Mouse (Mus musculus) kidney, adult 2 months (tissue): ENCODE measurements around the gene Rims1. TPM values are rescaled to one million over a fixed set of nuclear protein-coding genes. Genes with fewer than 3 reads are reported as not detected.

ENCODE experiments used
- DNase-seq: peaks from one replicate; pipeline ENCODE4 v3.0.0; 2021
- H3K27ac ChIP-seq: fragments of 200-500 bp; 2 replicates; pipeline ENCODE4 v1.5.1; 2012; ENCODE audit warnings: low read depth, low read length, control low read depth, inconsistent platforms; ENCODE audit not compliant: insufficient read depth
- H3K27me3 ChIP-seq: fragments of 200-500 bp; replicated peaks from 2 replicates; pipeline ENCODE4 v1.6.1; 2012; ENCODE audit warnings: mild to moderate bottlenecking, moderate library complexity, low read length, inconsistent platforms; ENCODE audit not compliant: control insufficient read depth, insufficient read depth
- H3K36me3 ChIP-seq: fragments of 200-500 bp; 2 replicates; pipeline ENCODE4 v1.6.1; 2012; ENCODE audit warnings: mild to moderate bottlenecking, moderate library complexity, low read length, inconsistent platforms; ENCODE audit not compliant: control insufficient read depth, insufficient read depth
- H3K4me1 ChIP-seq: fragments of 200-500 bp; 2 replicates; pipeline ENCODE4 v1.6.1; 2011; ENCODE audit warnings: low read length; ENCODE audit not compliant: control insufficient read depth, insufficient read depth
- H3K4me3 ChIP-seq: fragments of 200-500 bp; 2 replicates; pipeline ENCODE4 v1.5.1; 2011; ENCODE audit warnings: mild to moderate bottlenecking, low read depth, low read length, control low read depth; ENCODE audit not compliant: insufficient read depth
- CTCF ChIP-seq: fragments of 200-500 bp; conservative IDR thresholded peaks from 2 replicates; pipeline ENCODE4 v1.5.1; 2011; ENCODE audit warnings: low read depth, mild to moderate bottlenecking, control low read depth, low read length, moderate library complexity, mixed read lengths; ENCODE audit not compliant: insufficient read depth, insufficient read length
- POLR2A ChIP-seq: fragments of 200-500 bp; IDR thresholded peaks from one replicate; pipeline ENCODE4 v1.6.1; 2011; ENCODE audit warnings: low read depth, low read length, control low read depth
- WGBS: fragments of 180-500 bp; shearing (Covaris S2); methylation state at CpG from one replicate; pipeline ENCODE4 v1.1.7; 2018; 5-methylcytosine and 5-hydroxymethylcytosine counted together
- polyA plus RNA-seq: library from polyadenylated mRNA; depleted of rRNA; stranded (reverse); fragments of >200 nt; gene quantifications from 2 replicates; pipeline ENCODE4 v1.2.3, GENCODE M21; 2012

Rims1 gene
- polyA plus RNA-seq, 1 experiment, result 0.02 TPM

- no peaks in the 10 kb centered on the region for H3K27me3 ChIP-seq
- no peaks in the 10 kb centered on the region for H3K36me3 ChIP-seq
- 49% methylated on average over 4 of the region's 4 CpGs for WGBS
- no peaks in the 10 kb centered on the region for H3K4me1 ChIP-seq
- TF ChIP-seq CTCF (no peak), POLR2A (no peak)
- no peak overlapping the region for H3K4me3 ChIP-seq
- no peak for DNase-seq
- no peak overlapping the region for H3K27ac ChIP-seq
Measured at GRCm38 (mm10) chr1:22258356-22258755, 547.4 kb downstream of the Rims1 start.

GRCm38 (mm10) chr1:22254278-22254677, 551.5 kb downstream of the Rims1 start:
- 81% methylated on average over 2 of the region's 2 CpGs for WGBS
- no peak overlapping the region for H3K4me3 ChIP-seq
- H3K27ac ChIP-seq, result no peak overlapping the region
- no peaks in the 10 kb centered on the region for H3K36me3 ChIP-seq
- H3K27me3 ChIP-seq, result no peaks in the 10 kb centered on the region
- DNase-seq, result no peak
- no peaks in the 10 kb centered on the region for H3K4me1 ChIP-seq
- TF ChIP-seq CTCF, result no peak
- no peak for TF ChIP-seq POLR2A

GRCm38 (mm10) chr1:22252873-22253272, 552.9 kb downstream of the Rims1 start:
- TF ChIP-seq POLR2A, result no peak
- TF ChIP-seq CTCF, result no peak
- H3K4me1 ChIP-seq, result no peaks in the 10 kb centered on the region
- no peak for DNase-seq

GRCm38 (mm10) chr1:22248898-22249386, 556.9 kb downstream of the Rims1 start:
- no peaks in the 10 kb centered on the region for H3K4me1 ChIP-seq
- H3K27ac ChIP-seq, result no peak overlapping the region
- no peak for DNase-seq
- no peak overlapping the region for H3K4me3 ChIP-seq
- H3K27me3 ChIP-seq, result no peaks in the 10 kb centered on the region
- no peak for TF ChIP-seq CTCF
- no peak for TF ChIP-seq POLR2A
- no peaks in the 10 kb centered on the region for H3K36me3 ChIP-seq

More at GRCm38 (mm10) chr1:22252873-22253272, 552.9 kb downstream of the Rims1 start:
- H3K27me3 ChIP-seq, result no peaks in the 10 kb centered on the region
- H3K27ac ChIP-seq, result no peak overlapping the region
- no peaks in the 10 kb centered on the region for H3K36me3 ChIP-seq
- H3K4me3 ChIP-seq, result no peak overlapping the region

GRCm38 (mm10) chr1:22245748-22246147, 560.0 kb downstream of the Rims1 start:
- Histone ChIP-seq H3K4me1 (no peaks in the 10 kb centered on the region), H3K27me3 (no peaks in the 10 kb centered on the region), H3K4me3 (no peak overlapping the region), H3K27ac (no peak overlapping the region), H3K36me3 (no peaks in the 10 kb centered on the region)
- no peak for TF ChIP-seq POLR2A
- no peak for TF ChIP-seq CTCF
- WGBS, result 91% methylated on average over 2 of the region's 2 CpGs
- no peak for DNase-seq
